Mouse (Mus musculus): Measurements from ENCODE around the gene Gm21828. TPM values are rescaled to one million over a fixed set of nuclear protein-coding genes. Genes with fewer than 3 reads are reported as not detected.
"Not testable (repeated sequence)": the region's sequence is repeated elsewhere in the genome, so short reads cannot be mapped to it uniquely, and the experiment has no call there.

The Gm21828 gene
- polyA plus RNA-seq (2014; fragmentation: Nextera tagmentation; extraction: Ambion mirVana): not detected in 2 replicates

DNA sequence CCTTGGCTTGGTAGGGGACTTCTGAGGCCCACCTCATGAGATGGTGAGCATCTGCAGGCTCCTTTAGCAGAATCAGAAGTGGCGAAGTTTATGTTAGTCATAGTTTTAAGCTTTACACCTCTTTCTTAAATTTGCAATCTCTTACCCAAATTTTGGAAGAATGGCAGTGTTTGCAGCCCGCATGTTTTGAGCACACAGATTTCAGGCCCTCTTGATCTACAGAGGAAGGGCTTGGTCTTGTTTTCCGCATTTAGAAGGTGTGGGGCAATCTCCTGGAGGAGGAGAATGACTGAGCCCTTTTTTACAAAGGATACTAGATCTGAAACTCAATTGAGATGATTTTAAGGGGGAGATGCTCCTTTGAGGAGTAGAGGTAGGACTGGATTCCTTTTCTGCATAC lies at the start of gene Gm21828:
Gene Gm21828, minus strand, starts transcription at position 101 of the 400 bp plus-strand sequence.
- not testable (repeated sequence) for H3K4me1 ChIP-seq (ENCODE audit: control insufficient read depth, insufficient read depth, low read length)

GRCm38 (mm10) chrY:13252091-13252490 lies 28.4 kb upstream of the Gm21828 start, which contains the start of the genes Gm21440 and Gm21454:
TSS of gene Gm21440 (plus strand) at chrY:13252391.
TSS of gene Gm21454 (plus strand) at chrY:13252442.
- H3K4me3 ChIP-seq (ENCODE audit: low read depth, low read length); H3K4me1 ChIP-seq (ENCODE audit: control insufficient read depth, insufficient read depth, low read length); H3K9ac ChIP-seq (ENCODE audit: low read depth, low read length); H3K27me3 ChIP-seq (replicated peaks; ENCODE audit: control insufficient read depth, insufficient read depth, low read length); H3K9me3 ChIP-seq (ENCODE audit: control insufficient read depth, low read length); H3K27ac ChIP-seq (replicated peaks; ENCODE audit: low read depth, low read length); H3K36me3 ChIP-seq (ENCODE audit: control insufficient read depth, insufficient read depth, low read length); ATAC-seq (ENCODE audit: low read depth); DNase-seq (ENCODE audit: low spot score); H3K4me2 ChIP-seq (ENCODE audit: low read depth, low read length): not testable (repeated sequence)

More for the DNA sequence above, at the start of gene Gm21828:
- not testable (repeated sequence) for H3K9ac ChIP-seq (ENCODE audit: low read depth, low read length); H3K27me3 ChIP-seq (replicated peaks; ENCODE audit: control insufficient read depth, insufficient read depth, low read length); H3K9me3 ChIP-seq (ENCODE audit: control insufficient read depth, low read length); ATAC-seq (ENCODE audit: low read depth); H3K36me3 ChIP-seq (ENCODE audit: control insufficient read depth, insufficient read depth, low read length); H3K4me3 ChIP-seq (ENCODE audit: low read depth, low read length); DNase-seq (ENCODE audit: low spot score); H3K27ac ChIP-seq (replicated peaks; ENCODE audit: low read depth, low read length); H3K4me2 ChIP-seq (ENCODE audit: low read depth, low read length)
- no CpG with 5 or more reads among the region's 3 CpGs for WGBS

Other genes with a start within 250 kb of the Gm21828 start
- gene Gm20807, start 181.0 kb downstream of the Gm21828 start, polyA plus RNA-seq (2014; fragmentation: Nextera tagmentation; extraction: Ambion mirVana): not detected in 2 replicates
- gene Gm21891, start 90.4 kb downstream of the Gm21828 start, polyA plus RNA-seq (2014; fragmentation: Nextera tagmentation; extraction: Ambion mirVana): not detected in 2 replicates
- not detected in 2 replicates for gene Gm21425, start 62.0 kb downstream of the Gm21828 start, polyA plus RNA-seq (2014; fragmentation: Nextera tagmentation; extraction: Ambion mirVana)
- gene Gm21440, start 28.5 kb upstream of the Gm21828 start, polyA plus RNA-seq (2014; fragmentation: Nextera tagmentation; extraction: Ambion mirVana): not detected in 2 replicates
- gene Gm21454, start 28.5 kb upstream of the Gm21828 start, polyA plus RNA-seq (2014; fragmentation: Nextera tagmentation; extraction: Ambion mirVana): not detected in 2 replicates
- not detected in 2 replicates for gene Gm21725, start 125.1 kb upstream of the Gm21828 start, polyA plus RNA-seq (2014; fragmentation: Nextera tagmentation; extraction: Ambion mirVana)
- not detected in 2 replicates for gene Gm21866, start 241.7 kb upstream of the Gm21828 start, polyA plus RNA-seq (2014; fragmentation: Nextera tagmentation; extraction: Ambion mirVana)